Mouse (Mus musculus): ENCODE results near the gene Surf4.

Gene Surf4

DNA sequence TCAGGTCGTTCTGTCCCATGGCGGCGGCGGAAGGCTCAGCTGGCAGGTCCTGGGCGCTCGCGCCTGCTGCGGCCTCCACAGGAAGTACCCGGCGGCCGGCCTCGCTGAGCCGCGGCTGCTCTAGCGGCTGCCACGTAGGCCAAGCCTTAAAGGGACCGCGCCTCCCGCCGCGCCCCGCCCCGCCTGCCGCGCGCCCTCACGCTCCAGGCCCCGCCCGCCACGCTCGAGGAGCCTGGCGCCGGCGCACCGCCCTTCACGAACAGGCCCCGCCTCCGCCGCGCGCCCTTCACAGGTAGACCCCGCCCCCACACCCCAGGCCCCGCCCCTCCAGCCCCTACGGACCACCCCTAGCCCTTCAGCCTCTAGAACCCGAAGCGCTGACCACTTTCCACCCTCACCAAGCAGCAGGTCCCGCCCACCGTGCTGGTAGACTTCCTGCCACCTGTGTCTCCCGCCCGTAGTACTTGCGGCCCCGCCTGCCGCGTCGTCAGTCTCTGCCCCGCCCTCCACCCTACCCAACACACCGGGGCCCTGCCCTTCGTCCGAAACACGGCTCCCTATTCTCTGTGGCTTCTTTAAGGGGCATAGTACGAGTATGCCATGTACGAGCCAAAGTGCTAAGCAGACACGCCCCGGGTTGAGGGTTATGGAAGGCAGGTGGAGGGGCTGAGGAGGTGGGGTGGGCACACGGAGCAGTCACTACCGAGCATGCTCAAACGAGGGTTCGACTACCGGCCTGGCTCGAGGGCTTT, at the start of gene Surf4, which contains the start of gene Stkld1:
Gene Surf4 (minus strand): TSS at position 625 of the 752 bp plus-strand sequence.
Gene Stkld1 (plus strand): TSS at position 744 of the 752 bp plus-strand sequence.
- CTCF ChIA-PET = interaction anchor here (0.6 kb wide), 1 partner anchor 15 kb away, joined by 3 read pairs; no protein-coding TSS in a partner anchor

DNA sequence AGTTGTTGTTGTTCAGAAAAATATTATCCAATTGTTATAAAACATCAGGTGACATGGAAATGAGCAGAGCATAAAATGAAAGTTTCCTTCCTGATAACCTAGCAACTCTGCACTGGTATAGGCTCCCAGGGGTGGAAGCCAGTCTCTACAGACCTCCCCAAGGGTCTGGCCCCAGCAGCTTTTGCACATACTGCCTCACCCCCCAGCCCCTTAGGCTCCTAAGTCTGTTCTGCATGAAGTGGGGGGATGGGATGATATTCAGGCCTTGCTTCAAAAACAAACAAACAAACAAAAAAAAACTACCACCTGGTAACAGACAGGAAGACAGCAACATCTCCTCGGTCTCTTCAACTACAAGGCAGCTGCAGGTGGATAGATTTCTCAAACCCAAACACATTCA, 46.6 kb upstream of the Surf4 start:
- CTCF ChIA-PET = interaction anchor here (0.5 kb wide), 1 partner anchor 18 kb away, joined by 21 read pairs; no protein-coding TSS in a partner anchor

GRCm38 (mm10) chr2:26973960-26974359, 40.2 kb upstream of the Surf4 start:
- CTCF ChIA-PET = no interaction called here

- CTCF ChIA-PET = no interaction called here
Observed at GRCm38 (mm10) chr2:26973116-26973515, 39.4 kb upstream of the Surf4 start, which contains the start of gene Adamts13. Adamts13 (plus strand) TSS chr2:26973416.

DNA sequence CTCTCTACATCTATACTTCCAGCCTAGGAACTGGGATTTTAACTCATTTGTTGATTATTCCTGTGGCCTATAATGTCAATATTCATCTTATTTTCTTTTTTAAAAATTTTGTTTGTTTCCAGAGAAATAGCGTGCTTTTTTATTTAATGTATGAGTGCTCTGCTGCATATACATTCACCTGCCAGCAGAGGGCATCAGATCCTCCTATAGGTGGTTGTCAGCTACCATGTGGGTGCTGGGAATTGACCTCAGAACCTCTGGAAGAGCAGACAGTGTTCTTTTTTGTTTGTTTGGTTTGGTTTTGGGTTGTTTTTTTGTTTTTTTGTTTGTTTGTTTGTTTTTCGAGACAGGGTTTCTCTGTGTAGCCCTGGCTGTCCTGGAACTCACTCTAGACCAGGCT, 33.5 kb upstream of the Surf4 start:
- CTCF ChIA-PET = interaction anchor here (0.6 kb wide), 1 partner anchor 370 kb away, joined by 3 read pairs; no protein-coding TSS in a partner anchor

- CTCF ChIA-PET = interaction anchor here (0.8 kb wide), 1 partner anchor 101 kb away, joined by 11 read pairs; no protein-coding TSS in a partner anchor
Observed at GRCm38 (mm10) chr2:26964724-26965370, 31.1 kb upstream of the Surf4 start.

- CTCF ChIA-PET = no interaction called here
Observed at GRCm38 (mm10) chr2:26963923-26964723, 30.4 kb upstream of the Surf4 start, which contains the start of gene Rexo4. Rexo4 (minus strand) TSS chr2:26964386.

DNA sequence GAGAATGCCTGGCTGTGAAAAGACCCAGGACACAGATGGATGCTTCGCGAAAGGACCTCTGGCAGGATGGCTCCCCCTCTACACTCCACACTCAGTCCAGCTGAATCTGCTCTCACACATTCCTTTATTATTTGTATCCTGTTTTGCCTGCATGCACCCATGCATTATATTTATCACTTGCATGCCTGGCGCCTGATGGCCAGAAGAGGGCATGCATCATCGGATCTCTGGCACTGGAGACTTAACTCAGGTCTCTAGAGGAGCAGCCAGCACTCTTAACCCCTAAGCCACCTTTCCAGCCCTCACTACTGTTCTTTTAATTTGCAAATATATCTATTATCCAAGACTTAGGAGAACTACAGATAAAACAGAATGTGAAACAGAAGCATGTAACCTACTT, 27.0 kb upstream of the Surf4 start:
- CTCF ChIA-PET = no interaction called here

- CTCF ChIA-PET = no interaction called here
Observed at GRCm38 (mm10) chr2:26957488-26957859, 23.7 kb upstream of the Surf4 start.

GRCm38 (mm10) chr2:26956811-26957487, 23.2 kb upstream of the Surf4 start:
- CTCF ChIA-PET = no interaction called here

DNA sequence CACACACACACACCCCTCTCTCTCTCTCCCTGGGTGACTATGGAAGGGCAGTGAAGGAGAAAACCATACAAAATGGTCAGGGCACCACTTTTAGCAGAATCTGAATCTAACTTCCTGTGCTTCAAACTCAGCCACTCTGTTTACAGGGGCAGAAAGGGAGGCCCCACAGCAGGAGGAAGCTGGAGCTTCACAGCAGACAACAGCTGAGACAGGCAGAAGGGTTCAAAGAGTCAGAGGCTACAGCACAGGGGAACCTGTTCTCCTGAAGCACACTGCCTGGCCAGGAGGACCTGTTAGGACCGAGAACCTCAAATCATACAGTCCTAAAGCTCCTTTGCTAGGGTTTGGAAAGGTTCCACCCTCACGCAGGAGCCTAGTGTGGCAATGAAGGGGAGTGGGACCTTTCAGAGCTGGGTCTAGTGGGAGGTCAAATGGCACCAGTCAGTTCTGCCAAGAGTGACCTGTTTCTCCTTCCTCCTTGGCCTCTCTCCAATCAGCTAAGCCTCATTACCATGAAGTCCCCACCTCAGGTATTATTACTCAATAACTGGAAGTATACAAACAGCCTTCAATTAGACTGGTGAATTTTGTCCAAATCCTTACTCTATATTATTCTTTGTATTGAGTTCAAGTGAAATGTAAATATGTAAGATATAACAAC, 21.1 kb upstream of the Surf4 start:
- CTCF ChIA-PET = interaction anchor here (0.8 kb wide), 1 partner anchor 28 kb away, joined by 3 read pairs; no protein-coding TSS in a partner anchor

- CTCF ChIA-PET = no interaction called here
Observed at GRCm38 (mm10) chr2:26952866-26953265, 19.1 kb upstream of the Surf4 start.

DNA sequence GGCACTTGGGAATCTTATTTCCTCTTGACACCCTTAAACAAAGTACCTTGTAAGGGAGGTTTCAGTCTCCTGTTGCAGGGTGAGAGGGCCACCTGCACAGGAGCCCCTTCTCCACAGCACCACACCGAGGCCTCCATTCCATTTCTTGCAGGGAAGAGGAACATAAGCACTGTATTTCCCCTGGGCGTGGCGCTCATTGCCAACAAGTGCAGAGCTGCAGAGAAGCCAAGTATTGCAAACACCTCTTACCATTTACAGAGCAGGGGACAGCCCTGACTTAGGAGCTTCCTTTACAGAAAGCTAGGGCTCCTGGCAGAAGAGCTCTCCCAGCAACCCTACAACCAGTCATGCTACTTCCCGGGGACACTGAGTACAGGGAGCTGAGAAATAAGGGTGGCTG, 18.5 kb upstream of the Surf4 start:
- CTCF ChIA-PET = no interaction called here

DNA sequence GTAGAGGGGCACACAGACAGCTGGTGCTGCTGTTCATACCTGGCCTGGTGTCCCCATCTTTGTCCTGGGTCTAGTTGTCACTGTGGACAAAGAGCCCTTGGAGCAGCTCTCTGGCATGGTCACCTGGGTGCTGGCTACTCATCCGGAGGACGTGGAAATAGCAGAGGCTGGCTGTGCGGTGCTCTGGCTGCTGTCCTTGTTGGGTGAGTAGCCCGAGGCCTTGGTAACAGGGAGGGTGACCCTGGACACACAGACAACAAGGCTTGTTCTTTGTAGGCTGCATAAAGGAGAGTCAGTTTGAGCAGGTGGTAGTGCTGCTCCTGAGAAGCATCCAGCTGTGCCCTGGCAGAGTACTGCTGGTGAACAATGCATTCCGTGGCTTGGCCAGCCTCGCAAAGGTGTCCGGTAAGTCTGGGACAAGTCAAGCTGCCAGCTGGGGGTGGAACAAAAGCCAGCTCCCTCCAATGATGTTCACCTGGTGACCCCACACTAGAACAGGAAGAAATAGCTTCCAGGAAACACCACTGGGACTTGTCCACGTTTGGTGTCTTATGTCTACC, 17.7 kb upstream of the Surf4 start:
- CTCF ChIA-PET = no interaction called here

DNA sequence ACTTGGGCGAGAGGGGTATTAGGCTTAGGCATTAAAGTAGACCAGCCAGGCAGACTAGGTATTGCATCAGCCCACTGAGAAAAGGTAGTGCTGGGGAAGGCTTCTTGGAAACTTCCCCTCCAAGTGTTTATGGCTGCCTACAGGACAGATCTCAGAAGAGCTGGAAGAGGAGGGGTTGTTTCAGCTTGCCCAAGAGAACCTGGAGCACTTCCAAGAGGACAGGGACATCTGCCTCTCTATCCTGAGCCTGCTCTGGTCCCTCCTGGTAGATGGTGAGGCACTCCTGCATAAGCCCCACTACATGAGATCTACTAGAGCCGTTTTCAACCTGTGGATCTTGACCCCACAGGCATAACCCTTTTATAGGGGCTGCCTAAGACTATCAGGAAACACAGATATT, 16.7 kb upstream of the Surf4 start:
- CTCF ChIA-PET = no interaction called here

- CTCF ChIA-PET = no interaction called here
Observed at GRCm38 (mm10) chr2:26943253-26943652, 9.5 kb upstream of the Surf4 start.

- CTCF ChIA-PET = no interaction called here
Observed at GRCm38 (mm10) chr2:26941539-26941938, 7.8 kb upstream of the Surf4 start.

DNA sequence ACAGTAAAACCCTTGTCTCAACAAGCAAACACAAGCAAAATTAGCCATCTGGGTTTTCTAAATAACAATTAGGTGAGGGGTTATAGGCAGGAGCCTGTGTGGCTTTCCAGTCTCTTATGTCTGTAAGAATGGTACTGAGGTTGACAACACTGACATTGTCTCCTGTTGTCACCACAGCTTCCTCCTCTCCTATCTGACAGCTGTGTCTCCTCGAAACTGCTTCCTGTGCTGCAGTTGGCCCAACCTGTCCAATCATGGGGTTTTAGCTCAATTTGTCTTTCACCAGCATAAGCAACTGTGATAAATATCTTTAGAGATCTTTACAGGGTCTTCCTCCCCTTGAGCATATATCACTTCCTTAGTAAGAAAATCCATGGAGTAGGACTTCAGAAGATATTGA, 2.7 kb upstream of the Surf4 start:
- CTCF ChIA-PET = interaction anchor here (0.8 kb wide), 1 partner anchor 499 kb away, joined by 3 read pairs; no protein-coding TSS in a partner anchor

GRCm38 (mm10) chr2:26935286-26935685, 1.6 kb upstream of the Surf4 start:
- CTCF ChIA-PET = interaction anchor here (0.7 kb wide), 1 partner anchor 370 kb away, joined by 4 read pairs; no protein-coding TSS in a partner anchor
